Mouse (Mus musculus): Measurements from ENCODE around the gene Zfp287. TPM values are rescaled to one million over a fixed set of nuclear protein-coding genes. Genes with fewer than 3 reads are reported as not detected.

The Zfp287 gene
- polyA plus RNA-seq, 1 experiment, result 1.2 TPM

- H3K27ac ChIP-seq (ENCODE audit: insufficient read depth, low read depth, low read length), result no peak overlapping the region
- no peak for DNase-seq
- no peaks in the 10 kb centered on the region for H3K27me3 ChIP-seq (replicated peaks; ENCODE audit: control insufficient read depth, insufficient read depth, low read length)
- TF ChIP-seq CTCF (conservative IDR thresholded peaks at IDR 0.05; ENCODE audit: insufficient read depth, insufficient read length, low read depth, low read length) (no peak), POLR2A (IDR thresholded peaks at IDR 0.05; ENCODE audit: low read depth, low read length) (no peak)
- H3K4me1 ChIP-seq (ENCODE audit: control insufficient read depth, insufficient read depth, low read length), result no peaks in the 10 kb centered on the region; the same call in 1 of the 2 replicates
- 85% methylated on average over 6 of the region's 6 CpGs for WGBS
- no peak overlapping the region for H3K4me3 ChIP-seq (ENCODE audit: insufficient read depth, low read depth, low read length)
- no peaks in the 10 kb centered on the region for H3K36me3 ChIP-seq (ENCODE audit: control insufficient read depth, insufficient read depth, low read length)
These were observed 67.5 kb downstream of the Zfp287 start for GRCm38 (mm10) chr11:62664250-62664649.

GRCm38 (mm10) chr11:62660885-62661284 is 70.8 kb downstream of the Zfp287 start:
- H3K36me3 ChIP-seq (ENCODE audit: control insufficient read depth, insufficient read depth, low read length), result no peaks in the 10 kb centered on the region
- H3K27me3 ChIP-seq (replicated peaks; ENCODE audit: control insufficient read depth, insufficient read depth, low read length), result no peaks in the 10 kb centered on the region
- DNase-seq, result no peak
- H3K4me3 ChIP-seq (ENCODE audit: insufficient read depth, low read depth, low read length), result no peak overlapping the region
- H3K4me1 ChIP-seq (ENCODE audit: control insufficient read depth, insufficient read depth, low read length), result no peaks in the 10 kb centered on the region; the same call in 1 of the 2 replicates
- TF ChIP-seq CTCF (conservative IDR thresholded peaks at IDR 0.05; ENCODE audit: insufficient read depth, insufficient read length, low read depth, low read length), result no peak
- TF ChIP-seq POLR2A (IDR thresholded peaks at IDR 0.05; ENCODE audit: low read depth, low read length), result no peak
- WGBS, result 63% methylated on average over 4 of the region's 4 CpGs
- no peak overlapping the region for H3K27ac ChIP-seq (ENCODE audit: insufficient read depth, low read depth, low read length)

GRCm38 (mm10) chr11:62652080-62652479 is 79.6 kb downstream of the Zfp287 start:
- H3K4me1 ChIP-seq (ENCODE audit: control insufficient read depth, insufficient read depth, low read length), result no peaks in the 10 kb centered on the region; the same call in 1 of the 2 replicates
- WGBS, result 91% methylated on average over 3 of the region's 3 CpGs
- no peak for DNase-seq
- no peaks in the 10 kb centered on the region for H3K27me3 ChIP-seq (replicated peaks; ENCODE audit: control insufficient read depth, insufficient read depth, low read length)
- no peak overlapping the region for H3K4me3 ChIP-seq (ENCODE audit: insufficient read depth, low read depth, low read length)
- no peak overlapping the region for H3K27ac ChIP-seq (ENCODE audit: insufficient read depth, low read depth, low read length)
- H3K36me3 ChIP-seq (ENCODE audit: control insufficient read depth, insufficient read depth, low read length), result no peaks in the 10 kb centered on the region
- TF ChIP-seq CTCF (conservative IDR thresholded peaks at IDR 0.05; ENCODE audit: insufficient read depth, insufficient read length, low read depth, low read length), result no peak

GRCm38 (mm10) chr11:62651563-62651962 is 80.1 kb downstream of the Zfp287 start:
- Histone ChIP-seq H3K27ac (ENCODE audit: insufficient read depth, low read depth, low read length) (no peak overlapping the region), H3K4me1 (ENCODE audit: control insufficient read depth, insufficient read depth, low read length) (no peaks in the 10 kb centered on the region; the same call in 1 of the 2 replicates), H3K4me3 (ENCODE audit: insufficient read depth, low read depth, low read length) (no peak overlapping the region), H3K27me3 (replicated peaks; ENCODE audit: control insufficient read depth, insufficient read depth, low read length) (no peaks in the 10 kb centered on the region), H3K36me3 (ENCODE audit: control insufficient read depth, insufficient read depth, low read length) (no peaks in the 10 kb centered on the region)
- no peak for TF ChIP-seq POLR2A (IDR thresholded peaks at IDR 0.05; ENCODE audit: low read depth, low read length)
- TF ChIP-seq CTCF (conservative IDR thresholded peaks at IDR 0.05; ENCODE audit: insufficient read depth, insufficient read length, low read depth, low read length), result no peak
- 81% methylated on average over 3 of the region's 3 CpGs for WGBS
- no peak for DNase-seq

Other genes starting within 250 kb of the Zfp287 start
- 34.4 and 41.7 TPM in 2 replicates for gene Cenpv, start 192.6 kb downstream of the Zfp287 start, polyA plus RNA-seq (2012; rRNA removed)
- gene Ubb, start 180.7 kb downstream of the Zfp287 start, polyA plus RNA-seq (2012; rRNA removed), result 1,891 and 2,089 TPM in 2 replicates
- gene Trpv2, start 157.4 kb downstream of the Zfp287 start, polyA plus RNA-seq (2012; rRNA removed), result 2.6 and 4.1 TPM in 2 replicates
- gene Lrrc75a, start 83.4 kb downstream of the Zfp287 start, polyA plus RNA-seq (2012; rRNA removed), result 7.8 and 8.0 TPM in 2 replicates
- 24.0 and 33.1 TPM in 2 replicates for gene Mmgt2, start 83.2 kb downstream of the Zfp287 start, polyA plus RNA-seq (2012; rRNA removed)
- gene Gm10428, start 21.2 kb upstream of the Zfp287 start, polyA plus RNA-seq (2012; rRNA removed), result not detected in 2 replicates
- 0.42 and 0.83 TPM in 2 replicates for gene Zfp286, start 57.6 kb upstream of the Zfp287 start, polyA plus RNA-seq (2012; rRNA removed)
- gene Trim16, start 88.3 kb upstream of the Zfp287 start, polyA plus RNA-seq (2012; rRNA removed), result 2.9 and 3.7 TPM in 2 replicates
- gene Fbxw10, start 115.2 kb upstream of the Zfp287 start, polyA plus RNA-seq (2012; rRNA removed), result 0.29 and 0.30 TPM in 2 replicates
- gene Tvp23b, start 147.6 kb upstream of the Zfp287 start, polyA plus RNA-seq (2012; rRNA removed), result 21.3 and 26.1 TPM in 2 replicates
- gene Cdrt4, start 219.3 kb upstream of the Zfp287 start, polyA plus RNA-seq (2012; rRNA removed), result 0.14 TPM in 1 of 2 replicates, not detected in the other

All from kidney, adult 2 months (tissue).